Mouse (Mus musculus) kidney, embryonic 15.5 days (tissue): ENCODE measurements around the gene Gtf3c1. TPM values are rescaled to one million over a fixed set of nuclear protein-coding genes. Genes with fewer than 3 reads are reported as not detected.

Source experiments
- ATAC-seq: fragments of 200-750 bp; cut with Nextera tagmentation; replicated peaks from 2 replicates; pipeline ENCODE4 v1.8.0; 2017; ENCODE audit warnings: moderate TSS enrichment; ENCODE audit not compliant: low FRiP score
- H3K27ac ChIP-seq: fragments of 300-500 bp; sonication (generic); 2 replicates; pipeline ENCODE4 v1.5.1; 2015; ENCODE audit warnings: mild to moderate bottlenecking, inconsistent platforms
- H3K27me3 ChIP-seq: fragments of 300-500 bp; sonication (generic); 2 replicates; pipeline ENCODE4 v1.6.1; 2015; ENCODE audit warnings: inconsistent platforms
- H3K36me3 ChIP-seq: fragments of 300-500 bp; sonication (generic); 2 replicates; pipeline ENCODE4 v1.6.1; 2015; ENCODE audit warnings: inconsistent platforms
- H3K4me1 ChIP-seq: fragments of 300-500 bp; sonication (generic); 2 replicates; pipeline ENCODE4 v1.6.1; 2015; ENCODE audit warnings: inconsistent platforms
- H3K4me2 ChIP-seq: fragments of 300-500 bp; sonication (generic); 2 replicates; pipeline ENCODE4 v1.6.1; 2015; ENCODE audit warnings: moderate library complexity, mild to moderate bottlenecking, inconsistent platforms
- H3K4me3 ChIP-seq: fragments of 300-500 bp; sonication (generic); replicated peaks from 2 replicates; pipeline ENCODE4 v1.5.1; 2015; ENCODE audit warnings: mild to moderate bottlenecking, inconsistent platforms
- H3K9ac ChIP-seq: fragments of 300-500 bp; sonication (generic); 2 replicates; pipeline ENCODE4 v1.6.1; 2015; ENCODE audit warnings: mild to moderate bottlenecking, inconsistent platforms
- H3K9me3 ChIP-seq: fragments of 300-500 bp; sonication (generic); replicated peaks from 2 replicates; pipeline ENCODE4 v1.6.1; 2016; ENCODE audit warnings: inconsistent platforms
- WGBS: fragments of 180-500 bp; shearing (Covaris S2); methylation state at CpG from one replicate; pipeline ENCODE4 v1.1.7; 2015; ENCODE audit warnings: mixed read lengths; 5-methylcytosine and 5-hydroxymethylcytosine counted together
- polyA plus RNA-seq: library from polyadenylated mRNA; unstranded; fragments of >200 nt; fragmentation: Nextera tagmentation; extraction: Ambion mirVana; gene quantifications from 2 replicates; pipeline ENCODE4 v1.2.1, GENCODE M21; 2015

The Gtf3c1 gene
- polyA plus RNA-seq, 1 experiment from 2014 or later: 30.6 TPM

GRCm38 (mm10) chr7:125637220-125638140, 70.1 kb downstream of the Gtf3c1 start:
- WGBS: 81% methylated on average over 8 of the region's 8 CpGs
- H3K27ac ChIP-seq: no peak overlapping the region
- H3K9ac ChIP-seq: no peak overlapping the region
- peaks cover 35% of the 10 kb centered on the region for H3K36me3 ChIP-seq
- peaks cover 12% of the 10 kb centered on the region for H3K4me1 ChIP-seq
- H3K9me3 ChIP-seq: no peaks in the 10 kb centered on the region
- no peaks in the 10 kb centered on the region for H3K27me3 ChIP-seq
- no peak overlapping the region for H3K4me2 ChIP-seq
- no peak overlapping the region for H3K4me3 ChIP-seq
- no peak for ATAC-seq

GRCm38 (mm10) chr7:125630989-125631388, 76.6 kb downstream of the Gtf3c1 start:
- Histone ChIP-seq H3K4me1 (peaks cover 11% of the 10 kb centered on the region), H3K36me3 (no peaks in the 10 kb centered on the region), H3K27me3 (no peaks in the 10 kb centered on the region), H3K9ac (no peak overlapping the region), H3K27ac (no peak overlapping the region), H3K9me3 (0 out of 2 replicates have a peak, but pooled peaks cover 5% of the 10 kb centered on the region), H3K4me2 (no peak overlapping the region), H3K4me3 (no peak overlapping the region)
- 91% methylated on average over 3 of the region's 3 CpGs for WGBS
- ATAC-seq: no peak

DNA sequence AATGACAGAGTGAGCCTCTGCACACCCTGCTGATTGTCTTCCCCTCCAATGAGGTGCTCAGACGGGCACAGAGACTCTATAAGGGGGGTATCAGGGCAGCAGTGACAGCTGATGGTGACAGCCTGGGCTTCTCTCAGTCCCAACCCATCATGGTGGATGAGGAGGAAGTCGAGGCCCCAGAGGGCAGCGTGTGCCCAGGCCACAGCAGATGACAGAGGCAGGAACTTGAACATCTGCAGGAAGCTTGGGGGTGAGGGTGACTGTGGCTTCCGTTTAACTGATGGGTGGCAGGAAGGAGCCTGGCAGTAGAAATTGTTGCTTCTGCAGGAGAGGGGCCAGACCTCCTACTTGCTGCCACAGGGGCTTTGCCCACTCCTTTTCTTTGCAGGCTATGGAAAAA, 77.3 kb downstream of the Gtf3c1 start:
- Histone ChIP-seq H3K4me3 (no peak overlapping the region), H3K27me3 (no peaks in the 10 kb centered on the region), H3K9ac (no peak overlapping the region), H3K4me1 (peaks cover 15% of the 10 kb centered on the region), H3K9me3 (0 out of 2 replicates have a peak, but pooled peaks cover 5% of the 10 kb centered on the region), H3K36me3 (no peaks in the 10 kb centered on the region), H3K4me2 (no peak overlapping the region), H3K27ac (no peak overlapping the region)
- 43% methylated on average over 4 of the region's 4 CpGs for WGBS
- ATAC-seq: no peak

DNA sequence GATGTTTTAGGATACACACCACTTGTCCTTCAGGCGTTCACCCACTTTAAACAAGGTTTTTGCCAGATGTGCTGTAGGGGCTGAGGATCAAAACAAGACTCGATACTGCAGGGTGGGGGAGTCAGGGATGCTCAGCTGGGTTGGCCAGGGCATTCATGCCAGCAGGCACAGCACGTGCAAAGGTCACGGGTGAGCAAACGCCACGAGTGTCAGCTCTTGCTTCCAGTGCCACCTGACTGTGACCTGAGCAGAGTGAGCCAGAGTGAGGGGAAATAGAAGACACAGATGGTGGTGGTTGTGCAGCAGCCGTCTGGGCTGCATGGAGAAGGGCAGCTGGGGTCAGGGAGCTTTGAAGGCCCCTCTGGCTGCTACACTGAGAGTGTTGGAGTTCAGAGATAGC, 81.8 kb downstream of the Gtf3c1 start:
- no peak overlapping the region for H3K27ac ChIP-seq
- WGBS: 39% methylated on average over 7 of the region's 7 CpGs
- H3K4me3 ChIP-seq: no peak overlapping the region
- H3K9ac ChIP-seq: no peak overlapping the region
- ATAC-seq: 0 out of 2 replicates have a peak, but pooled peaks have one; percentile 33
- 0 out of 2 replicates have a peak, but pooled peaks cover 5% of the 10 kb centered on the region for H3K9me3 ChIP-seq
- no peak overlapping the region for H3K4me2 ChIP-seq
- peaks cover 4% of the 10 kb centered on the region; the same call in 1 of the 2 replicates for H3K4me1 ChIP-seq
- no peaks in the 10 kb centered on the region for H3K36me3 ChIP-seq
- no peaks in the 10 kb centered on the region for H3K27me3 ChIP-seq

GRCm38 (mm10) chr7:125625219-125625618, 82.4 kb downstream of the Gtf3c1 start:
- Histone ChIP-seq H3K4me2 (no peak overlapping the region), H3K9ac (no peak overlapping the region), H3K27me3 (no peaks in the 10 kb centered on the region), H3K27ac (no peak overlapping the region), H3K4me3 (no peak overlapping the region), H3K36me3 (no peaks in the 10 kb centered on the region), H3K9me3 (0 out of 2 replicates have a peak, but pooled peaks cover 5% of the 10 kb centered on the region), H3K4me1 (peaks cover 4% of the 10 kb centered on the region; the same call in 1 of the 2 replicates)
- ATAC-seq: 0 out of 2 replicates have a peak, but pooled peaks have one; percentile 4
- WGBS: 77% methylated on average over 4 of the region's 4 CpGs

DNA sequence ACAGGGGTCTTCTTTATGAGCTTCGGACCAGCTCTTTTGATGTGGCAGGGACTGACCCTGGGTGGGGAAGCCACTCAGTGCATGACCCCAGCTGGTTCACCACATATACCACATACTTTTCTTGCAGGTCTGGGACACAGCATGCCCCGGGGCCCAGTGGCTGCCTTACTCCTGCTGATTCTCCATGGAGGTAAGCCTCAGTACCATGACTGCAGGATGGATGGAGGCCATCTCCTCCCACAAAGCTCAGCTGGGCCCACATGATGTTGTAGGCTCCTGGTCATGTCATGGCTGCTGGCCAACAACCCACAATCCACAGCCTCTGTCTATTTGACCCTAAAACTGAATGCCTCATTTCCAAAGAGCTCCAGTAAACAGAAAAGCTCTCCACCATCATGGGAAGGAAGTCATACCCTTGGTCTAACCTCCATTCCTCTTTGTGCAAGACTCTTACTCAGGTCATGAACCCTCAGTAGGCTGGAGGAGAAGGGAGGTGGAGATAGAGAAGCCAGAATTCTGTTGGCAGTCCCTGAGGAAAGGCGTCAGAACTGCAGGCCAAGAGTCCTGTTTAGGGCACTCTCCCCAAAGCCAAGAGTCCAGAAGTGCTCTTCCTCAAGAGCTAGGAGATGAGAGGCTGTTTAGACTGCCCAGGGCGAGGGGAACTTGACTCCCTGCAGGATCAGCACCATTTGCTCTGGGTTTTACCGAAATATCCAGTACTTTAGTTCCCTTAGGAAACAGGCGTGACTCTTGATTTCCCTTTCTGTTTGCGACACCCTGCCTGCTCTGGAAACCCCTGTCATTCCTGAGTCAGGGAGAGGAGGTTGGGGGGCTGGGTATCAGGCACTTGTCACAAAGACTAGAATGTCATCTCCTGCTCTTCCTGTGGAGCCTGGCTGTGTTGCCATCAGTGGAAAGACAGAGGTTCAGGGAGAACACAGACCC, 84.6 kb downstream of the Gtf3c1 start:
- no peak overlapping the region for H3K27ac ChIP-seq
- H3K27me3 ChIP-seq: no peaks in the 10 kb centered on the region
- no peak for ATAC-seq
- H3K4me3 ChIP-seq: no peak overlapping the region
- H3K36me3 ChIP-seq: no peaks in the 10 kb centered on the region
- WGBS: 66% methylated on average over 7 of the region's 7 CpGs
- H3K4me1 ChIP-seq: peaks cover 4% of the 10 kb centered on the region; the same call in 1 of the 2 replicates
- H3K9me3 ChIP-seq: no peaks in the 10 kb centered on the region
- H3K9ac ChIP-seq: no peak overlapping the region
- H3K4me2 ChIP-seq: no peak overlapping the region

GRCm38 (mm10) chr7:125620077-125620476, 87.5 kb downstream of the Gtf3c1 start:
- Histone ChIP-seq H3K27me3 (no peaks in the 10 kb centered on the region), H3K27ac (no peak overlapping the region), H3K4me2 (no peak overlapping the region), H3K4me3 (no peak overlapping the region), H3K9ac (no peak overlapping the region), H3K36me3 (no peaks in the 10 kb centered on the region), H3K9me3 (no peaks in the 10 kb centered on the region), H3K4me1 (no peaks in the 10 kb centered on the region)
- no peak for ATAC-seq
- WGBS: 74% methylated on average over 4 of the region's 4 CpGs

GRCm38 (mm10) chr7:125618016-125618415, 89.6 kb downstream of the Gtf3c1 start:
- Histone ChIP-seq H3K9me3 (no peaks in the 10 kb centered on the region), H3K27ac (no peak overlapping the region), H3K4me3 (no peak overlapping the region), H3K4me1 (no peaks in the 10 kb centered on the region), H3K36me3 (no peaks in the 10 kb centered on the region), H3K27me3 (no peaks in the 10 kb centered on the region), H3K4me2 (no peak overlapping the region), H3K9ac (no peak overlapping the region)
- WGBS: 83% methylated on average over 7 of the region's 7 CpGs
- no peak for ATAC-seq

DNA sequence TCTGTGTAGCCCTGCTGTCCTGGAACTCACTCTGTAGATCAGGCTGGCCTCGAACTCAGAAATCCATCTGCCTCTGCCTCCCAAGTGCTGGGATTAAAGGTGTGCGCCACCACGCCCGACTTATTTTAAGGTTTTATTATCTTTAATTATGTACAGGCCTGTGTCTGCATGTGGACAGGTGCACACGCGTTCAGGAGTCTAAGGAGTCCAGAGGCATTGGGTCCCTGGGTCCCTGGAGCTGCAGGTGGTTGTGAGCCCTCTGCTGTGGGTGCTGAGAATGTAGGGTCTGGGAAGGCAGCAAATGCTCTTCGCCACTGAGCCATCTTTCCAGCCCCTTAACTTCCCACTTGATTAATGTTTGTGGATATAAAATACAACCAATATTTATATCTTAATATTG, 92.1 kb downstream of the Gtf3c1 start:
- no peak overlapping the region for H3K4me2 ChIP-seq
- H3K4me3 ChIP-seq: no peak overlapping the region
- H3K9ac ChIP-seq: no peak overlapping the region
- no peaks in the 10 kb centered on the region for H3K4me1 ChIP-seq
- H3K27me3 ChIP-seq: no peaks in the 10 kb centered on the region
- no peak overlapping the region for H3K27ac ChIP-seq
- no peaks in the 10 kb centered on the region for H3K9me3 ChIP-seq
- ATAC-seq: no peak
- WGBS: 90% methylated on average over 7 of the region's 7 CpGs
- no peaks in the 10 kb centered on the region for H3K36me3 ChIP-seq

DNA sequence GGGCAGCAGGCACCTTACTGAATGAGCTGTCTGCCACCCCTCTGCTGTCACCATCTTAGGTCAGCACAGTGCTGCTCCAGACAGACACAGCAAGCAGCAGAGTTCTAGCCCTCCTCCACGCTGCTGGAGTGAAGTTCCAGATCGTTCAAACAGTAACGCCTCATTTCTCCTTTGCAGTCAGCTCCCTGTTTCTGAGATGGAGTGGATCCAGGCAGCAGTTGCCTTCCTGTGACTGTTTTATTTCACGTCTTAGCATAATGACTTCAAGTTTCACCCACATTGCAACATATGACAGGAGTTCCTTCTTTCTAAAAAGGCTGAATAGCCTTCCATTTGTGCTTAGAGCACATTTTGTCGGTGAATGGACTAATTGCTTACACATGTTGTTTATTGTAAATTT, 94.0 kb downstream of the Gtf3c1 start:
- H3K9me3 ChIP-seq: no peaks in the 10 kb centered on the region
- H3K27me3 ChIP-seq: no peaks in the 10 kb centered on the region
- H3K36me3 ChIP-seq: no peaks in the 10 kb centered on the region
- no peak overlapping the region for H3K4me3 ChIP-seq
- H3K27ac ChIP-seq: no peak overlapping the region
- ATAC-seq: no peak
- 75% methylated on average over 5 of the region's 5 CpGs for WGBS
- no peaks in the 10 kb centered on the region for H3K4me1 ChIP-seq
- no peak overlapping the region for H3K9ac ChIP-seq
- H3K4me2 ChIP-seq: no peak overlapping the region

GRCm38 (mm10) chr7:125608183-125608688, 99.3 kb downstream of the Gtf3c1 start:
- no peaks in the 10 kb centered on the region for H3K36me3 ChIP-seq
- no peak overlapping the region for H3K4me3 ChIP-seq
- no peak overlapping the region for H3K4me2 ChIP-seq
- no peaks in the 10 kb centered on the region for H3K4me1 ChIP-seq
- 87% methylated on average over 4 of the region's 4 CpGs for WGBS
- no peak overlapping the region for H3K27ac ChIP-seq
- no peak for ATAC-seq
- no peak overlapping the region for H3K9ac ChIP-seq
- no peaks in the 10 kb centered on the region for H3K27me3 ChIP-seq
- H3K9me3 ChIP-seq: no peaks in the 10 kb centered on the region
